Mouse (Mus musculus) lung, postnatal 0 days (tissue): Measurements from ENCODE around the gene Sp6. TPM values are rescaled to one million over a fixed set of nuclear protein-coding genes. Genes with fewer than 3 reads are reported as not detected.

Experiments used
- ATAC-seq: fragments of 200-750 bp; cut with Nextera tagmentation; 2 replicates; pipeline ENCODE4 v1.8.0; 2017; ENCODE audit warnings: moderate library complexity
- DNase-seq: peaks from one replicate; pipeline ENCODE4 v3.0.0-alpha.2; 2016; ENCODE audit warnings: low spot score
- H3K27ac ChIP-seq: fragments of 300-500 bp; sonication (generic); 2 replicates; pipeline ENCODE4 v1.5.1; 2014; ENCODE audit warnings: antibody characterized with exemption, mild to moderate bottlenecking, low read length, mixed read lengths
- H3K27me3 ChIP-seq: fragments of 300-500 bp; sonication (generic); replicated peaks from 2 replicates; pipeline ENCODE4 v1.6.1; 2014; ENCODE audit warnings: low read length, mixed read lengths; ENCODE audit not compliant: insufficient read depth
- H3K36me3 ChIP-seq: fragments of 300-500 bp; sonication (generic); 2 replicates; pipeline ENCODE4 v1.6.1; 2014; ENCODE audit warnings: low read length, mixed read lengths; ENCODE audit not compliant: insufficient read depth
- H3K4me1 ChIP-seq: fragments of 300-500 bp; sonication (generic); 2 replicates; pipeline ENCODE4 v1.6.1; 2014; ENCODE audit warnings: antibody characterized with exemption, low read depth, low read length, mixed read lengths; ENCODE audit not compliant: insufficient read depth
- H3K4me2 ChIP-seq: fragments of 300-500 bp; sonication (generic); replicated peaks from 2 replicates; pipeline ENCODE4 v1.6.1; 2014; ENCODE audit warnings: low read depth, mild to moderate bottlenecking, low read length, moderate library complexity, mixed read lengths
- H3K4me3 ChIP-seq: fragments of 300-500 bp; sonication (generic); 2 replicates; pipeline ENCODE4 v1.5.1; 2014; ENCODE audit warnings: low read depth, low read length
- H3K9ac ChIP-seq: fragments of 300-500 bp; sonication (generic); replicated peaks from 2 replicates; pipeline ENCODE4 v1.6.1; 2014; ENCODE audit warnings: low read depth, mild to moderate bottlenecking
- H3K9me3 ChIP-seq: fragments of 300-500 bp; sonication (generic); 2 replicates; pipeline ENCODE4 v1.6.1; 2016; ENCODE audit warnings: low read length, mixed read lengths
- CTCF ChIP-seq: IDR thresholded peaks from 2 replicates; pipeline ENCODE4 v1.5.1; 2016; ENCODE audit warnings: antibody characterized with exemption, mild to moderate bottlenecking
- EP300 ChIP-seq: IDR thresholded peaks from 2 replicates; pipeline ENCODE4 v1.6.1; 2016; ENCODE audit warnings: antibody characterized with exemption, mild to moderate bottlenecking, control low read depth
- WGBS: fragments of 180-500 bp; shearing (Covaris S2); extraction: QIAGEN DNeasy Blood & Tissue Kit; methylation state at CpG from one replicate; pipeline ENCODE4 v1.1.7; 2014; 5-methylcytosine and 5-hydroxymethylcytosine counted together
- polyA plus RNA-seq: library from polyadenylated mRNA; unstranded; fragments of >200 nt; fragmentation: Nextera tagmentation; extraction: Ambion mirVana; gene quantifications from 2 replicates; pipeline ENCODE4 v1.2.1, GENCODE M21; 2015

Gene Sp6
- polyA plus RNA-seq, 1 experiment from 2014 or later, result 0.56 TPM

- Histone ChIP-seq H3K4me1 (peaks cover 6% of the 10 kb centered on the region; the same call in 1 of the 2 replicates), H3K4me3 (no peak overlapping the region), H3K9ac (no peak overlapping the region), H3K36me3 (no peaks in the 10 kb centered on the region), H3K27me3 (no peaks in the 10 kb centered on the region), H3K27ac (no peak overlapping the region), H3K4me2 (no peak overlapping the region), H3K9me3 (no peaks in the 10 kb centered on the region)
- no peak for DNase-seq
- 88% methylated on average over 4 of the region's 4 CpGs for WGBS
- TF ChIP-seq CTCF (no peak), EP300 (no peak)
- ATAC-seq, result no peak
Observed at GRCm38 (mm10) chr11:97032499-97032898, 19.3 kb downstream of the Sp6 start.

- no peak for TF ChIP-seq CTCF
- Histone ChIP-seq H3K9ac (no peak overlapping the region), H3K36me3 (no peaks in the 10 kb centered on the region), H3K4me1 (peaks cover 6% of the 10 kb centered on the region; the same call in 1 of the 2 replicates), H3K27ac (no peak overlapping the region), H3K9me3 (no peaks in the 10 kb centered on the region), H3K4me2 (no peak overlapping the region), H3K4me3 (no peak overlapping the region), H3K27me3 (no peaks in the 10 kb centered on the region)
- ATAC-seq (no peak), DNase-seq (no peak)
- 94% methylated on average over 4 of the region's 4 CpGs for WGBS
Observed at GRCm38 (mm10) chr11:97033781-97034180, 20.6 kb downstream of the Sp6 start.

- 75% methylated on average over 5 of the region's 5 CpGs for WGBS
- Histone ChIP-seq H3K27me3 (no peaks in the 10 kb centered on the region), H3K9me3 (no peaks in the 10 kb centered on the region), H3K4me1 (no peaks in the 10 kb centered on the region), H3K4me2 (no peak overlapping the region), H3K27ac (no peak overlapping the region), H3K36me3 (no peaks in the 10 kb centered on the region), H3K9ac (no peak overlapping the region), H3K4me3 (no peak overlapping the region)
- ATAC-seq (no peak), DNase-seq (no peak)
- TF ChIP-seq CTCF (no peak), EP300 (no peak)
Observed at GRCm38 (mm10) chr11:97036141-97036540, 22.9 kb downstream of the Sp6 start.

DNA sequence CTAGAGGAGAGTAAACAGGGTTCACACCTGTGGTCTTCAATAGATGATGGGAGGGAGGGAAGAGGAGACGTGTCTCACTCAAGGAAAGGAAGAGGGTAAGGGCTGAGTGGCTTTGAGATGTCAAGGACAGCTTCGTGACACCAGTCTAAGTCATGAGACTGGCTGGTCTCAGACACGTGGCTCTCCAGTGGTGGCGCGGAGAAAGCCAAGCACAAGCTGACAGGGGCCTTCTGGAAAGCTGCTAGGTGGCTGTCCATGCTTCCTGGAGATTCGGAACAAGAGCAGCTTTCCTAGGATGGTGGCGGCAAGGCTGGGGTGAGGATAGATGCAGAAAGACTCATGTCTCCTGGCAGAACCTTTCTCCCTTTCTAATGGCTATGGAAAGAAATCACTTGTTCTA lies 25.7 kb downstream of the Sp6 start:
- WGBS, result 60% methylated on average over 7 of the region's 7 CpGs
- ATAC-seq, result no peak
- no peaks in the 10 kb centered on the region for H3K27me3 ChIP-seq

DNA sequence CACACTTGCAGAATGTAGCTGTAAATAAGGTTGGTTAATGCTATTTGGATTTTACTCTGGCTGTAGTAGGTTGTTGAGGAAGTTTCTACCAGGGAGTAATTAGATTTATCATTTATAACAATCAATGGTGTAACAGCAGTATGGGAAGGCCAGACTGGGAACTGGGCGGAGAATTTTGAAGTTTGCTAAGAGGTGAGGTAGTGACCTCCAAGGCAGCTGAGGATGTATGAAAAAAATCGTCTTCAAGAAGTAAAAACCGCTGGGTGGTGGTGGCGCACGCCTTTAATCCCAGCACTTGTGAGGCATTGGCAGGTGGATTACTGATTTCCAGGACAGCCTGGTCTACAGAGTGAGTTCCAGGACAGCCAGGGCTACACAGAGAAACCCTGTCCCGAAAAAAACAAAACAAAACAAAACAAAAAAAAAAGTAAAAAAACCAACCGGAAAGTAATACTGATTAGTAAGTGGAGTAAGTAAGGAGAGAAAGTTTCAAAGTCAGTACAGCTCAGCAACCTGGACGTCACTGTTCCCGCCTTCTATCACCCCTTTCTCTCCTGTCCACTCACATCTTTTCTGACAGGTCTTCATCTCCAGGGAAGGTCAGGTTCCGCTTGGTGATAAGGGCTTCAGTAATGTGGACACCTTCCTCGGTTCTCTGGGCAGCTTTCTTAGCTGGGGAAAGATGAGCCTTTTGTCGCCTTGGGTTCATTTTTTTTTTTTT lies 27.3 kb downstream of the Sp6 start:
- peak overlapping the region; percentile 64 for H3K4me2 ChIP-seq

More for the DNA sequence above, 25.7 kb downstream of the Sp6 start:
- DNase-seq, result no peak
- TF ChIP-seq EP300, result no peak
- TF ChIP-seq CTCF, result no peak
- H3K4me1 ChIP-seq, result no peaks in the 10 kb centered on the region
- no peak overlapping the region for H3K4me2 ChIP-seq
- H3K36me3 ChIP-seq, result no peaks in the 10 kb centered on the region
- H3K9ac ChIP-seq, result no peak overlapping the region
- H3K27ac ChIP-seq, result no peak overlapping the region
- H3K4me3 ChIP-seq, result no peak overlapping the region
- H3K9me3 ChIP-seq, result no peaks in the 10 kb centered on the region

GRCm38 (mm10) chr11:97041022-97041899 lies 28.1 kb downstream of the Sp6 start, which contains the start of the genes Lrrc46 and Mrpl10:
Gene Lrrc46 (minus strand): TSS chr11:97041407.
Gene Mrpl10 (plus strand): TSS chr11:97041560.
- no peaks in the 10 kb centered on the region for H3K9me3 ChIP-seq
- peak within 1 kb of the TSS; percentile 66 for H3K4me3 ChIP-seq
- TF ChIP-seq EP300 (0 out of 2 replicates have a peak, but pooled peaks have one; percentile 14), CTCF (0 out of 2 replicates have a peak, but pooled peaks have one; percentile 9)
- H3K9ac ChIP-seq, result peak within 1 kb of the TSS; percentile 64
- H3K27me3 ChIP-seq, result no peaks in the 10 kb centered on the region
- peak within 1 kb of the TSS; percentile 66 for H3K4me2 ChIP-seq
- H3K36me3 ChIP-seq, result no peaks in the 10 kb centered on the region
- peak; percentile 96 for DNase-seq
- ATAC-seq, result peak; percentile 94
- peak within 1 kb of the TSS; percentile 66; the same call in 1 of the 2 replicates for H3K27ac ChIP-seq
- no peaks in the 10 kb centered on the region for H3K4me1 ChIP-seq
- 3% methylated on average over 48 of the region's 48 CpGs for WGBS

More for the DNA sequence above, 27.3 kb downstream of the Sp6 start:
- no peak overlapping the region for H3K27ac ChIP-seq
- H3K4me1 ChIP-seq, result no peaks in the 10 kb centered on the region
- peak overlapping the region; percentile 66 for H3K4me3 ChIP-seq
- no peaks in the 10 kb centered on the region for H3K36me3 ChIP-seq
- ATAC-seq, result no peak
- H3K27me3 ChIP-seq, result no peaks in the 10 kb centered on the region
- TF ChIP-seq CTCF, result no peak
- no peak for TF ChIP-seq EP300
- no peaks in the 10 kb centered on the region for H3K9me3 ChIP-seq
- H3K9ac ChIP-seq, result no peak overlapping the region
- 38% methylated on average over 12 of the region's 12 CpGs for WGBS
- no peak for DNase-seq
